Mouse (Mus musculus): ENCODE results near the gene Slc19a1. TPM values are rescaled to one million over a fixed set of nuclear protein-coding genes. Genes with fewer than 3 reads are reported as not detected.

Gene Slc19a1
- polyA plus RNA-seq, 1 experiment from 2014 or later, result 33.3 TPM

DNA sequence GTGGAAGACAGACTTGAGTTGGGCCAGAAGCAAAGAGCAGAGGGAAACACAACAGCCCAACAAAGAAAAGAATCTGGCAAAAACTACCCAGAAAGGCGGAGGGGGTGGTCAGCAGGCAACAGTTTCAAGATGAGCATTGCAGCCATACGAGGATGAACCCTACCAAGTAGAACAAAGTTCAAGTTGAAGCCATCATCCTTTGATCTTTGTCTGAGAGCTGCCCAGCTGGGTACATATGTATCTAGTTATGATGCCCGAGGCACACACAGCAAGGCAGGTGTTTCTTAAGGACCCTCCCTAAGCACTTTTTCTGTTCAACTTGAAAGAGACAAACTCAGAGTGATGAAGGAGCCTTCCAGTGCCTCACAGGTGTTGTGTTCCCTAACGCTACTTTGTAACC is 67.7 kb downstream of the Slc19a1 start:
- no peak overlapping the region for H3K4me3 ChIP-seq
- no peak overlapping the region for H3K27ac ChIP-seq
- 0 out of 2 replicates have a peak, but pooled peaks cover 6% of the 10 kb centered on the region for H3K4me1 ChIP-seq
- no peaks in the 10 kb centered on the region for H3K27me3 ChIP-seq (replicated peaks)
- no peaks in the 10 kb centered on the region for H3K36me3 ChIP-seq
- no peak overlapping the region for H3K9ac ChIP-seq
- 77% methylated on average over 4 of the region's 4 CpGs for WGBS
- ATAC-seq (ENCODE audit: low FRiP score, low read depth), result no peak
- H3K9me3 ChIP-seq, result no peaks in the 10 kb centered on the region
- no peak overlapping the region for H3K4me2 ChIP-seq (replicated peaks)

- no peak overlapping the region for H3K9ac ChIP-seq
- H3K27ac ChIP-seq, result no peak overlapping the region
- no peaks in the 10 kb centered on the region for H3K27me3 ChIP-seq (replicated peaks)
- H3K9me3 ChIP-seq, result no peaks in the 10 kb centered on the region
- ATAC-seq (ENCODE audit: low FRiP score, low read depth), result no peak
- H3K4me3 ChIP-seq, result no peak overlapping the region
- no peak overlapping the region for H3K4me2 ChIP-seq (replicated peaks)
- no peaks in the 10 kb centered on the region for H3K36me3 ChIP-seq
- no peaks in the 10 kb centered on the region for H3K4me1 ChIP-seq
- 71% methylated on average over 8 of the region's 8 CpGs for WGBS
Observed at GRCm38 (mm10) chr10:77103689-77104088, 71.6 kb downstream of the Slc19a1 start.

GRCm38 (mm10) chr10:77104327-77104726 is 72.3 kb downstream of the Slc19a1 start:
- H3K4me2 ChIP-seq (replicated peaks), result no peak overlapping the region
- H3K36me3 ChIP-seq, result no peaks in the 10 kb centered on the region
- H3K4me1 ChIP-seq, result no peaks in the 10 kb centered on the region
- no peak overlapping the region for H3K9ac ChIP-seq
- H3K4me3 ChIP-seq, result no peak overlapping the region
- no peaks in the 10 kb centered on the region for H3K27me3 ChIP-seq (replicated peaks)
- H3K27ac ChIP-seq, result no peak overlapping the region
- no peaks in the 10 kb centered on the region for H3K9me3 ChIP-seq
- no peak for ATAC-seq (ENCODE audit: low FRiP score, low read depth)

DNA sequence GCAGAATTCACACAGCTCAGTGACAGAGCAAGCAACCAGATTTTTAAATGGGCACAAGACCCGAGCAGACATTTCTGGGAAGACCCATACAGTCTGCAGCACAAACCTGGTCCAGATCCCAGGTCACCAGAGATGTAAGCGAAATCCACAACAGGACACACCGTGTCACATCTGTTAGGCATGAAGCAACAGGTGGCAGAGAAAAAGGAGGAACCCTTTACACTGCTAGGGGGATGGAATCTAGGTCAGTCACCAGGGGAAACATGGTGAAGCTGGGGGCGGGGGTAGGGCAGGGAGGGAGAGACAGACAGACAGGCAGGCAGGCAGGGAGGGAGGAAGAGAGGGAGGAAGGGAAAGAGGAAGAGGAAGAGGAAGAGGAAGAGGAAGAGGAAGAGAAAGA is 76.1 kb downstream of the Slc19a1 start:
- 80% methylated on average over 4 of the region's 4 CpGs for WGBS
- H3K9ac ChIP-seq, result no peak overlapping the region
- no peak overlapping the region for H3K4me3 ChIP-seq
- no peaks in the 10 kb centered on the region for H3K36me3 ChIP-seq
- no peaks in the 10 kb centered on the region for H3K27me3 ChIP-seq (replicated peaks)
- no peaks in the 10 kb centered on the region for H3K9me3 ChIP-seq
- no peak overlapping the region for H3K27ac ChIP-seq
- H3K4me2 ChIP-seq (replicated peaks), result no peak overlapping the region
- H3K4me1 ChIP-seq, result no peaks in the 10 kb centered on the region; the same call in 1 of the 2 replicates
- ATAC-seq (ENCODE audit: low FRiP score, low read depth), result no peak

- no peak for ATAC-seq (ENCODE audit: low FRiP score, low read depth)
- Histone ChIP-seq H3K27ac (no peak overlapping the region), H3K4me3 (no peak overlapping the region), H3K9me3 (no peaks in the 10 kb centered on the region), H3K36me3 (no peaks in the 10 kb centered on the region), H3K4me1 (no peaks in the 10 kb centered on the region; the same call in 1 of the 2 replicates), H3K4me2 (replicated peaks) (no peak overlapping the region), H3K9ac (no peak overlapping the region), H3K27me3 (replicated peaks) (no peaks in the 10 kb centered on the region)
- WGBS, result 92% methylated on average over 9 of the region's 9 CpGs
Observed at GRCm38 (mm10) chr10:77110010-77110409, 78.0 kb downstream of the Slc19a1 start.

Other genes with a start within 250 kb of the Slc19a1 start
- 93.6 and 112 TPM in 2 replicates for gene Pcbp3, start 70.4 kb upstream of the Slc19a1 start, polyA plus RNA-seq (2016; fragmentation: Nextera tagmentation; extraction: Ambion mirVana)
- gene Col18a1, start 134.3 kb downstream of the Slc19a1 start, polyA plus RNA-seq (2016; fragmentation: Nextera tagmentation; extraction: Ambion mirVana), result 106 and 107 TPM in 2 replicates
- gene Pofut2, start 227.0 kb downstream of the Slc19a1 start, polyA plus RNA-seq (2016; fragmentation: Nextera tagmentation; extraction: Ambion mirVana), result 68.6 and 69.3 TPM in 2 replicates